Mouse (Mus musculus): ENCODE measurements around the gene Col19a1. TPM values are rescaled to one million over a fixed set of nuclear protein-coding genes. Genes with fewer than 3 reads are reported as not detected.
"Not testable (repeated sequence)": the region's sequence is repeated elsewhere in the genome, so short reads cannot be mapped to it uniquely, and the experiment has no call there.

Gene Col19a1
- polyA plus RNA-seq (2015; fragmentation: Nextera tagmentation; extraction: Ambion mirVana), result 4.7 and 5.5 TPM in 2 replicates

- no peaks in the 10 kb centered on the region for H3K9me3 ChIP-seq (replicated peaks; ENCODE audit: control insufficient read depth, low read length)
- no peaks in the 10 kb centered on the region; the same call in 1 of the 2 replicates for H3K4me1 ChIP-seq (ENCODE audit: control insufficient read depth, insufficient read depth, low read length)
- peak within 1 kb of the TSS; percentile 52 for H3K4me3 ChIP-seq (replicated peaks; ENCODE audit: low read length)
- H3K36me3 ChIP-seq (ENCODE audit: control insufficient read depth, insufficient read depth, low read length), result no peaks in the 10 kb centered on the region
- peak within 1 kb of the TSS; percentile 89 for H3K4me2 ChIP-seq (ENCODE audit: low read depth, low read length)
- 0 out of 2 replicates have a peak, but pooled peaks have one; percentile 40 for ATAC-seq (ENCODE audit: insufficient read depth, low FRiP score)
- WGBS, result 2% methylated on average over 22 of the region's 22 CpGs
- peak within 1 kb of the TSS; percentile 22; the same call in 1 of the 2 replicates for H3K27ac ChIP-seq (ENCODE audit: low read length)
- peak within 1 kb of the TSS; percentile 70 for H3K9ac ChIP-seq (ENCODE audit: low read length)
- H3K27me3 ChIP-seq (ENCODE audit: control insufficient read depth, insufficient read depth, low read length), result peaks cover 28% of the 10 kb centered on the region
Observed at GRCm38 (mm10) chr1:24587141-24587541, at the start of gene Col19a1. Gene Col19a1 (minus strand): TSS chr1:24587472.

GRCm38 (mm10) chr1:24633553-24634132, 46.4 kb upstream of the Col19a1 start:
- 31% methylated on average over 14 of the region's 14 CpGs for WGBS
- no peaks in the 10 kb centered on the region for H3K27me3 ChIP-seq (ENCODE audit: control insufficient read depth, insufficient read depth, low read length)
- H3K9ac ChIP-seq (ENCODE audit: low read length), result no peak overlapping the region
- no peak overlapping the region for H3K4me3 ChIP-seq (replicated peaks; ENCODE audit: low read length)
- no peaks in the 10 kb centered on the region for H3K4me1 ChIP-seq (ENCODE audit: control insufficient read depth, insufficient read depth, low read length)
- peak overlapping the region; percentile 10; the same call in 1 of the 2 replicates for H3K4me2 ChIP-seq (ENCODE audit: low read depth, low read length)
- no peak for ATAC-seq (ENCODE audit: insufficient read depth, low FRiP score)
- no peaks in the 10 kb centered on the region for H3K9me3 ChIP-seq (replicated peaks; ENCODE audit: control insufficient read depth, low read length)
- no peaks in the 10 kb centered on the region for H3K36me3 ChIP-seq (ENCODE audit: control insufficient read depth, insufficient read depth, low read length)
- no peak overlapping the region for H3K27ac ChIP-seq (ENCODE audit: low read length)

- H3K36me3 ChIP-seq (ENCODE audit: control insufficient read depth, insufficient read depth, low read length), result not testable (repeated sequence)
- 2% methylated on average over 1 of the region's 2 CpGs for WGBS
Observed at GRCm38 (mm10) chr1:24612556-24612955, 25.3 kb upstream of the Col19a1 start.

GRCm38 (mm10) chr1:24595096-24595495, 7.8 kb upstream of the Col19a1 start:
- no peak overlapping the region for H3K9ac ChIP-seq (ENCODE audit: low read length)
- no peak overlapping the region for H3K4me3 ChIP-seq (replicated peaks; ENCODE audit: low read length)
- ATAC-seq (ENCODE audit: insufficient read depth, low FRiP score), result no peak
- H3K36me3 ChIP-seq (ENCODE audit: control insufficient read depth, insufficient read depth, low read length), result no peaks in the 10 kb centered on the region
- no peak overlapping the region for H3K4me2 ChIP-seq (ENCODE audit: low read depth, low read length)
- no peaks in the 10 kb centered on the region for H3K4me1 ChIP-seq (ENCODE audit: control insufficient read depth, insufficient read depth, low read length)
- no peaks in the 10 kb centered on the region for H3K27me3 ChIP-seq (ENCODE audit: control insufficient read depth, insufficient read depth, low read length)
- 95% methylated on average over 19 of the region's 19 CpGs for WGBS
- H3K9me3 ChIP-seq (replicated peaks; ENCODE audit: control insufficient read depth, low read length), result no peaks in the 10 kb centered on the region
- no peak overlapping the region for H3K27ac ChIP-seq (ENCODE audit: low read length)

More at GRCm38 (mm10) chr1:24612556-24612955, 25.3 kb upstream of the Col19a1 start:
- H3K4me2 ChIP-seq (ENCODE audit: low read depth, low read length); H3K4me3 ChIP-seq (replicated peaks; ENCODE audit: low read length); H3K27ac ChIP-seq (ENCODE audit: low read length); H3K4me1 ChIP-seq (ENCODE audit: control insufficient read depth, insufficient read depth, low read length); H3K27me3 ChIP-seq (ENCODE audit: control insufficient read depth, insufficient read depth, low read length); H3K9me3 ChIP-seq (replicated peaks; ENCODE audit: control insufficient read depth, low read length); H3K9ac ChIP-seq (ENCODE audit: low read length); ATAC-seq (ENCODE audit: insufficient read depth, low FRiP score): not testable (repeated sequence)

GRCm38 (mm10) chr1:24586370-24587140, 717 bp downstream of the Col19a1 start:
- Histone ChIP-seq H3K9ac (ENCODE audit: low read length) (peak overlapping the region; percentile 70), H3K4me2 (ENCODE audit: low read depth, low read length) (peak overlapping the region; percentile 89), H3K36me3 (ENCODE audit: control insufficient read depth, insufficient read depth, low read length) (no peaks in the 10 kb centered on the region), H3K27me3 (ENCODE audit: control insufficient read depth, insufficient read depth, low read length) (peaks cover 28% of the 10 kb centered on the region), H3K4me1 (ENCODE audit: control insufficient read depth, insufficient read depth, low read length) (no peaks in the 10 kb centered on the region; the same call in 1 of the 2 replicates), H3K4me3 (replicated peaks; ENCODE audit: low read length) (peak overlapping the region; percentile 52), H3K27ac (ENCODE audit: low read length) (peak overlapping the region; percentile 22; the same call in 1 of the 2 replicates), H3K9me3 (replicated peaks; ENCODE audit: control insufficient read depth, low read length) (no peaks in the 10 kb centered on the region)
- under 1% methylated on average over 72 of the region's 72 CpGs for WGBS
- peak; percentile 62; the same call in 1 of the 2 replicates for ATAC-seq (ENCODE audit: insufficient read depth, low FRiP score)

GRCm38 (mm10) chr1:24572602-24573001, 14.7 kb downstream of the Col19a1 start:
- no peaks in the 10 kb centered on the region for H3K4me1 ChIP-seq (ENCODE audit: control insufficient read depth, insufficient read depth, low read length)
- no peaks in the 10 kb centered on the region for H3K36me3 ChIP-seq (ENCODE audit: control insufficient read depth, insufficient read depth, low read length)
- H3K4me3 ChIP-seq (replicated peaks; ENCODE audit: low read length), result no peak overlapping the region
- 57% methylated on average over 8 of the region's 8 CpGs for WGBS
- H3K9me3 ChIP-seq (replicated peaks; ENCODE audit: control insufficient read depth, low read length), result no peaks in the 10 kb centered on the region
- H3K27me3 ChIP-seq (ENCODE audit: control insufficient read depth, insufficient read depth, low read length), result no peaks in the 10 kb centered on the region
- no peak overlapping the region for H3K27ac ChIP-seq (ENCODE audit: low read length)
- ATAC-seq (ENCODE audit: insufficient read depth, low FRiP score), result no peak
- no peak overlapping the region for H3K9ac ChIP-seq (ENCODE audit: low read length)
- no peak overlapping the region for H3K4me2 ChIP-seq (ENCODE audit: low read depth, low read length)

GRCm38 (mm10) chr1:24564113-24564512, 23.2 kb downstream of the Col19a1 start:
- H3K4me1 ChIP-seq (ENCODE audit: control insufficient read depth, insufficient read depth, low read length), result no peaks in the 10 kb centered on the region
- 51% methylated on average over 2 of the region's 2 CpGs for WGBS
- no peak for ATAC-seq (ENCODE audit: insufficient read depth, low FRiP score)

GRCm38 (mm10) chr1:24558005-24558404, 29.3 kb downstream of the Col19a1 start:
- ATAC-seq (ENCODE audit: insufficient read depth, low FRiP score), result no peak
- Histone ChIP-seq H3K9ac (ENCODE audit: low read length) (no peak overlapping the region), H3K4me2 (ENCODE audit: low read depth, low read length) (no peak overlapping the region), H3K4me1 (ENCODE audit: control insufficient read depth, insufficient read depth, low read length) (peaks cover 3% of the 10 kb centered on the region; the same call in 1 of the 2 replicates), H3K36me3 (ENCODE audit: control insufficient read depth, insufficient read depth, low read length) (no peaks in the 10 kb centered on the region), H3K27ac (ENCODE audit: low read length) (no peak overlapping the region), H3K27me3 (ENCODE audit: control insufficient read depth, insufficient read depth, low read length) (no peaks in the 10 kb centered on the region), H3K4me3 (replicated peaks; ENCODE audit: low read length) (no peak overlapping the region), H3K9me3 (replicated peaks; ENCODE audit: control insufficient read depth, low read length) (no peaks in the 10 kb centered on the region)
- WGBS, result 64% methylated on average over 10 of the region's 10 CpGs

More at GRCm38 (mm10) chr1:24564113-24564512, 23.2 kb downstream of the Col19a1 start:
- Histone ChIP-seq H3K27me3 (ENCODE audit: control insufficient read depth, insufficient read depth, low read length) (no peaks in the 10 kb centered on the region), H3K9me3 (replicated peaks; ENCODE audit: control insufficient read depth, low read length) (no peaks in the 10 kb centered on the region), H3K36me3 (ENCODE audit: control insufficient read depth, insufficient read depth, low read length) (no peaks in the 10 kb centered on the region), H3K27ac (ENCODE audit: low read length) (no peak overlapping the region), H3K4me2 (ENCODE audit: low read depth, low read length) (no peak overlapping the region), H3K9ac (ENCODE audit: low read length) (no peak overlapping the region), H3K4me3 (replicated peaks; ENCODE audit: low read length) (no peak overlapping the region)

GRCm38 (mm10) chr1:24553462-24553861, 33.8 kb downstream of the Col19a1 start:
- no peak overlapping the region for H3K4me2 ChIP-seq (ENCODE audit: low read depth, low read length)
- H3K4me1 ChIP-seq (ENCODE audit: control insufficient read depth, insufficient read depth, low read length), result peaks cover 3% of the 10 kb centered on the region
- no peak overlapping the region for H3K27ac ChIP-seq (ENCODE audit: low read length)
- 19% methylated on average over 4 of the region's 4 CpGs for WGBS
- H3K36me3 ChIP-seq (ENCODE audit: control insufficient read depth, insufficient read depth, low read length), result no peaks in the 10 kb centered on the region
- peak; percentile 10; the same call in 1 of the 2 replicates for ATAC-seq (ENCODE audit: insufficient read depth, low FRiP score)
- no peak overlapping the region for H3K9ac ChIP-seq (ENCODE audit: low read length)
- H3K9me3 ChIP-seq (replicated peaks; ENCODE audit: control insufficient read depth, low read length), result no peaks in the 10 kb centered on the region
- H3K27me3 ChIP-seq (ENCODE audit: control insufficient read depth, insufficient read depth, low read length), result no peaks in the 10 kb centered on the region
- no peak overlapping the region for H3K4me3 ChIP-seq (replicated peaks; ENCODE audit: low read length)

All from stomach, embryonic 16.5 days (tissue).